Mouse (Mus musculus): ENCODE data around the gene Zcchc24.
"Not testable (repeated sequence)": the region's sequence is repeated elsewhere in the genome, so short reads cannot be mapped to it uniquely, and the experiment has no call there.

GRCm38 (mm10) chr14:25811026-25811425 is 42.2 kb upstream of the Zcchc24 start:
- not testable (repeated sequence) for TF ChIP-seq POLR2A (IDR thresholded peaks at IDR 0.05; ENCODE audit: low read depth, low read length); CTCF (conservative IDR thresholded peaks at IDR 0.05; ENCODE audit: insufficient read depth, insufficient read length, low read depth, low read length)

Data from kidney, adult 2 months (tissue).